8 mouse cellular contexts compared by ENCODE assay signal in the genomic region with DNA sequence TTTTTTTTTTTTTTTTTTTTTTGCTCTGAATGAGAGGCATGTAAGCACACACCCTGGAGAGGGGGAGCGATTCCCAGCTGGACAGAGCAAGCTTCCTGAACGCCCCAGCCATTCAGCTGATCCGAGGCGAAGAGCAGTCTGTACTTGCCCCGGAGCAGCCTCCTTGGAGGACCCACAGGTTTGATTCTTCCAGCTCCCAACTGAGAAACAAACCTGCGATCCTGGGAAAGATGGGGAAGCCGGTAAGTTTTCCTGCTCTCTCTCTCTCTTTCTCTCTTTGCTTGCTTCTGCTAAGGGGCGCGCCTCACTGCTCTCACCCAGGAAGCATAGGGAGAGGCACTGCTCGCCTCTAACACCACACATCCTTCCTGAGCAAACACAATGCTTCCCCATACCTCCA. TPM values are rescaled to one million over a fixed set of nuclear protein-coding genes. Genes with fewer than 3 reads are reported as not detected.
A peak's percentile ranks its signal among the peaks of the same experiment; 100 is the strongest.
DNase-seq lines count a peak whose midpoint lies in the region; ATAC-seq and TF ChIP-seq lines count a peak whose summit lies in the region.

Mid1 (plus strand) TSS at position 69 of the 400 bp plus-strand sequence.

- H3K27me3 ChIP-seq in cerebellum, adult 2 months (ENCODE audit: control insufficient read depth, insufficient read depth, low read length), result no peaks in the 10 kb centered on the region
- no peaks in the 10 kb centered on the region for H3K27me3 ChIP-seq in intestine, embryonic 16.5 days (replicated peaks; ENCODE audit: control insufficient read depth, insufficient read depth, low read length)
- H3K27me3 ChIP-seq in liver, embryonic 16.5 days (ENCODE audit: control insufficient read depth, insufficient read depth, low read depth, low read length), result no peaks in the 10 kb centered on the region

- WGBS in cerebellum, adult 2 months, result 9% methylated on average over 10 of the region's 10 CpGs
- WGBS in intestine, embryonic 16.5 days, result 15% methylated on average over 10 of the region's 10 CpGs
- 17% methylated on average over 10 of the region's 10 CpGs for WGBS in liver, embryonic 16.5 days (ENCODE audit: insufficient replicate concordance)

- H3K36me3 ChIP-seq in intestine, embryonic 16.5 days (ENCODE audit: control insufficient read depth, insufficient read depth, low read length), result no peaks in the 10 kb centered on the region
- H3K36me3 ChIP-seq in liver, embryonic 16.5 days (ENCODE audit: control insufficient read depth, insufficient read depth), result no peaks in the 10 kb centered on the region

- H3K4me2 ChIP-seq in intestine, embryonic 16.5 days (ENCODE audit: low read depth, low read length), result peak within 1 kb of the TSS; percentile 13
- H3K4me2 ChIP-seq in liver, embryonic 16.5 days (ENCODE audit: low read depth, low read length), result peak within 1 kb of the TSS; percentile 32; the same call in 1 of the 2 replicates

- H3K4me3 ChIP-seq in cerebellum, adult 2 months (replicated peaks; ENCODE audit: insufficient read depth, low read depth, low read length), result no peak within 1 kb of the TSS
- peak within 1 kb of the TSS; percentile 47 for H3K4me3 ChIP-seq in intestine, embryonic 16.5 days (ENCODE audit: low read length)
- peak within 1 kb of the TSS; percentile 30 for H3K4me3 ChIP-seq in liver, embryonic 16.5 days (ENCODE audit: low read depth, low read length)

- TF ChIP-seq CTCF in cerebellum, adult 2 months (IDR thresholded peaks at IDR 0.05; ENCODE audit: borderline replicate concordance, insufficient read depth, low read depth, low read length), result no peak

- no peak for TF ChIP-seq POLR2A in cerebellum, adult 2 months (IDR thresholded peaks at IDR 0.05; ENCODE audit: borderline replicate concordance, insufficient read depth, low read length)

- no peaks in the 10 kb centered on the region for H3K9me3 ChIP-seq in intestine, embryonic 16.5 days (ENCODE audit: control insufficient read depth, low read length)
- H3K9me3 ChIP-seq in liver, embryonic 16.5 days (replicated peaks; ENCODE audit: control insufficient read depth, low read length), result no peaks in the 10 kb centered on the region

- DNase-seq in cerebellum, adult 2 months, result peak in 1 of 2 experiments; percentile 5
- no peak for DNase-seq in cerebellum, postnatal 4 days (ENCODE audit: low spot score in 2 of 2)
- peak; percentile 66 for DNase-seq in adrenal gland, postnatal 10 days
- peak; percentile 17 for DNase-seq in forelimb bud, embryonic 11.5 days (ENCODE audit: low read depth, low spot score)
- peak; percentile 35 for DNase-seq in ovary, postnatal 36 days (ENCODE audit: low spot score)
- DNase-seq in thymus, postnatal 25 days, result no peak

- no peak within 1 kb of the TSS for H3K27ac ChIP-seq in cerebellum, adult 2 months (ENCODE audit: insufficient read depth, low read length)
- H3K27ac ChIP-seq in intestine, embryonic 16.5 days (ENCODE audit: low read length), result 0 out of 2 replicates have a peak within 1 kb of the TSS, but pooled peaks have one; percentile 2
- H3K27ac ChIP-seq in liver, embryonic 16.5 days (ENCODE audit: low read length), result no peak within 1 kb of the TSS

- H3K4me1 ChIP-seq in cerebellum, adult 2 months (ENCODE audit: control insufficient read depth, insufficient read depth, low read length), result no peaks in the 10 kb centered on the region
- H3K4me1 ChIP-seq in intestine, embryonic 16.5 days (ENCODE audit: control insufficient read depth, insufficient read depth, low read length), result no peaks in the 10 kb centered on the region
- H3K4me1 ChIP-seq in liver, embryonic 16.5 days (ENCODE audit: control insufficient read depth, low read depth, low read length), result no peaks in the 10 kb centered on the region

- peak; percentile 93 for ATAC-seq in intestine, embryonic 16.5 days
- 0 out of 2 replicates have a peak, but pooled peaks have one; percentile 55 for ATAC-seq in liver, embryonic 16.5 days (ENCODE audit: low read depth)

- H3K9ac ChIP-seq in intestine, embryonic 16.5 days (ENCODE audit: low read depth, low read length), result peak within 1 kb of the TSS; percentile 65
- H3K9ac ChIP-seq in liver, embryonic 16.5 days (ENCODE audit: low read depth, low read length), result no peak within 1 kb of the TSS

RNA-seq across cellular contexts. Expression of gene Mid1, which starts in this region (rescaled TPM):
- 4.1 and 134 TPM in 2 replicates for polyA plus RNA-seq in cerebellum, adult 2 months (2012; rRNA removed)
- total RNA-seq in adrenal gland, postnatal 10 days (2021), result 10 to 100 TPM; 15.1 to 21.5 TPM
- polyA plus RNA-seq in intestine, embryonic 16.5 days (2015; fragmentation: Nextera tagmentation; extraction: Ambion mirVana), result 3.0 and 3.5 TPM in 2 replicates
- 1.2 and 1.6 TPM in 2 replicates for polyA plus RNA-seq in liver, embryonic 16.5 days (2015; fragmentation: Nextera tagmentation; extraction: Ambion mirVana)

Comparison
In these comparisons a context has a peak if more than half of its experiments do, and no peak if none do; other contexts are left out.
1. DNase-seq: peak in adrenal gland, postnatal 10 days (single experiment), forelimb bud, embryonic 11.5 days (single experiment) and ovary, postnatal 36 days (single experiment); none in cerebellum, postnatal 4 days (0 of 2) and thymus, postnatal 25 days (single experiment).